Mouse (Mus musculus) kidney, postnatal 14 days (tissue): ENCODE measurements around the gene N4bp2.
"Not testable (repeated sequence)": the region's sequence is repeated elsewhere in the genome, so short reads cannot be mapped to it uniquely, and the experiment has no call there.

Source experiments
- DNase-seq: peaks from one replicate; pipeline ENCODE4 v3.0.0; 2022; ENCODE audit warnings: mixed read lengths

N4bp2 gene

GRCm38 (mm10) chr5:65764786-65765634 is 1.7 kb downstream of the N4bp2 start:
- DNase-seq, result peak; percentile 93

GRCm38 (mm10) chr5:65765635-65765911 is 2.3 kb downstream of the N4bp2 start:
- no peak for DNase-seq

- no peak for DNase-seq
These were observed 4.7 kb downstream of the N4bp2 start for GRCm38 (mm10) chr5:65768007-65768406.

- DNase-seq, result no peak
These were observed 6.7 kb downstream of the N4bp2 start for GRCm38 (mm10) chr5:65770065-65770464.

- no peak for DNase-seq
These were observed 7.2 kb downstream of the N4bp2 start for GRCm38 (mm10) chr5:65770493-65770892.

- not testable (repeated sequence) for DNase-seq
These were observed 10.6 kb downstream of the N4bp2 start for GRCm38 (mm10) chr5:65773957-65774356.

- no peak for DNase-seq
These were observed 12.8 kb downstream of the N4bp2 start for GRCm38 (mm10) chr5:65776166-65776565.

GRCm38 (mm10) chr5:65776907-65777306 is 13.6 kb downstream of the N4bp2 start:
- no peak for DNase-seq

- not testable (repeated sequence) for DNase-seq
These were observed 15.7 kb downstream of the N4bp2 start for GRCm38 (mm10) chr5:65778986-65779385.

- DNase-seq, result no peak
These were observed 16.2 kb downstream of the N4bp2 start for GRCm38 (mm10) chr5:65779401-65780063.

- no peak for DNase-seq
These were observed 17.9 kb downstream of the N4bp2 start for GRCm38 (mm10) chr5:65781147-65781715.

- no peak for DNase-seq
These were observed 18.7 kb downstream of the N4bp2 start for GRCm38 (mm10) chr5:65781769-65782715.

GRCm38 (mm10) chr5:65790604-65791225 is 27.4 kb downstream of the N4bp2 start:
- peak; percentile 11 for DNase-seq

GRCm38 (mm10) chr5:65794202-65794601 is 30.9 kb downstream of the N4bp2 start:
- DNase-seq, result no peak

- no peak for DNase-seq
These were observed 31.4 kb downstream of the N4bp2 start for GRCm38 (mm10) chr5:65794702-65795101.

- no peak for DNase-seq
These were observed 32.1 kb downstream of the N4bp2 start for GRCm38 (mm10) chr5:65795293-65795993.

- no peak for DNase-seq
These were observed 32.6 kb downstream of the N4bp2 start for GRCm38 (mm10) chr5:65795994-65796298.

- DNase-seq, result peak; percentile 56
These were observed 60.3 kb downstream of the N4bp2 start for GRCm38 (mm10) chr5:65823601-65824133.

GRCm38 (mm10) chr5:65826476-65826875 is 63.2 kb downstream of the N4bp2 start:
- no peak for DNase-seq

- no peak for DNase-seq
These were observed 63.8 kb downstream of the N4bp2 start for GRCm38 (mm10) chr5:65827102-65827501.

GRCm38 (mm10) chr5:65828261-65828660 is 64.9 kb downstream of the N4bp2 start:
- DNase-seq, result no peak

- DNase-seq, result no peak
These were observed 65.7 kb downstream of the N4bp2 start for GRCm38 (mm10) chr5:65829059-65829458.
